Mouse (Mus musculus): Measurements from ENCODE around the gene Caskin1. TPM values are rescaled to one million over a fixed set of nuclear protein-coding genes. Genes with fewer than 3 reads are reported as not detected.

Gene Caskin1
- total RNA-seq, 2 experiments from 2014 or later: not detected

- ATAC-seq (replicated peaks; ENCODE audit: low FRiP score, low TSS enrichment, poor library complexity, severe bottlenecking): peak; percentile 89
These were observed 39.5 kb downstream of the Caskin1 start, which contains the start of gene Traf7 for GRCm38 (mm10) chr17:24527723-24528559. TSS of gene Traf7 (minus strand) at chr17:24527938.

GRCm38 (mm10) chr17:24528560-24528918 is 40.1 kb downstream of the Caskin1 start:
- ATAC-seq (replicated peaks; ENCODE audit: low FRiP score, low TSS enrichment, poor library complexity, severe bottlenecking): no peak

GRCm38 (mm10) chr17:24529007-24529451 is 40.6 kb downstream of the Caskin1 start:
- no peak for ATAC-seq (replicated peaks; ENCODE audit: low FRiP score, low TSS enrichment, poor library complexity, severe bottlenecking)

GRCm38 (mm10) chr17:24529883-24530282 is 41.5 kb downstream of the Caskin1 start:
- ATAC-seq (replicated peaks; ENCODE audit: low FRiP score, low TSS enrichment, poor library complexity, severe bottlenecking): no peak

GRCm38 (mm10) chr17:24530361-24531050 is 42.1 kb downstream of the Caskin1 start:
- ATAC-seq (replicated peaks; ENCODE audit: low FRiP score, low TSS enrichment, poor library complexity, severe bottlenecking): no peak

- no peak for ATAC-seq (replicated peaks; ENCODE audit: low FRiP score, low TSS enrichment, poor library complexity, severe bottlenecking)
These were observed 42.7 kb downstream of the Caskin1 start for GRCm38 (mm10) chr17:24531064-24531463.

- no peak for ATAC-seq (replicated peaks; ENCODE audit: low FRiP score, low TSS enrichment, poor library complexity, severe bottlenecking)
These were observed 43.6 kb downstream of the Caskin1 start for GRCm38 (mm10) chr17:24532045-24532444.

- ATAC-seq (replicated peaks; ENCODE audit: low FRiP score, low TSS enrichment, poor library complexity, severe bottlenecking): peak; percentile 86
These were observed 44.9 kb downstream of the Caskin1 start for GRCm38 (mm10) chr17:24533099-24533992.

GRCm38 (mm10) chr17:24534160-24534718 is 45.8 kb downstream of the Caskin1 start, which contains the start of gene Rab26:
TSS of gene Rab26 (minus strand) at chr17:24534210.
- no peak for ATAC-seq (replicated peaks; ENCODE audit: low FRiP score, low TSS enrichment, poor library complexity, severe bottlenecking)

- ATAC-seq (replicated peaks; ENCODE audit: low FRiP score, low TSS enrichment, poor library complexity, severe bottlenecking): no peak
These were observed 46.9 kb downstream of the Caskin1 start for GRCm38 (mm10) chr17:24535300-24535699.

GRCm38 (mm10) chr17:24537536-24537935 is 49.1 kb downstream of the Caskin1 start:
- no peak for ATAC-seq (replicated peaks; ENCODE audit: low FRiP score, low TSS enrichment, poor library complexity, severe bottlenecking)

- ATAC-seq (replicated peaks; ENCODE audit: low FRiP score, low TSS enrichment, poor library complexity, severe bottlenecking): no peak
These were observed 50.5 kb downstream of the Caskin1 start for GRCm38 (mm10) chr17:24538950-24539349.

- ATAC-seq (replicated peaks; ENCODE audit: low FRiP score, low TSS enrichment, poor library complexity, severe bottlenecking): peak; percentile 91
These were observed 52.0 kb downstream of the Caskin1 start for GRCm38 (mm10) chr17:24540375-24540774.

GRCm38 (mm10) chr17:24544613-24545012 is 56.2 kb downstream of the Caskin1 start:
- ATAC-seq (replicated peaks; ENCODE audit: low FRiP score, low TSS enrichment, poor library complexity, severe bottlenecking): no peak

- no peak for ATAC-seq (replicated peaks; ENCODE audit: low FRiP score, low TSS enrichment, poor library complexity, severe bottlenecking)
These were observed 56.8 kb downstream of the Caskin1 start for GRCm38 (mm10) chr17:24545247-24545646.

GRCm38 (mm10) chr17:24546234-24546633 is 57.8 kb downstream of the Caskin1 start:
- no peak for ATAC-seq (replicated peaks; ENCODE audit: low FRiP score, low TSS enrichment, poor library complexity, severe bottlenecking)

GRCm38 (mm10) chr17:24548435-24548834 is 60.0 kb downstream of the Caskin1 start:
- no peak for ATAC-seq (replicated peaks; ENCODE audit: low FRiP score, low TSS enrichment, poor library complexity, severe bottlenecking)

- ATAC-seq (replicated peaks; ENCODE audit: low FRiP score, low TSS enrichment, poor library complexity, severe bottlenecking): peak; percentile 45
These were observed 60.7 kb downstream of the Caskin1 start for GRCm38 (mm10) chr17:24548921-24549617.
